Mouse (Mus musculus) CD4-positive, CD25-positive, alpha-beta regulatory T cell (primary cell): ENCODE results near the gene Scn2a. TPM values are rescaled to one million over a fixed set of nuclear protein-coding genes. Genes with fewer than 3 reads are reported as not detected.

Experiments
- polyA plus RNA-seq: library from polyadenylated mRNA; unstranded; fragments of 100-300 nt; shearing (Covaris generic); gene quantifications from one replicate; pipeline ENCODE4 v1.2.1, GENCODE M21; 2017

The Scn2a gene
- polyA plus RNA-seq = 0.10 TPM

DNA sequence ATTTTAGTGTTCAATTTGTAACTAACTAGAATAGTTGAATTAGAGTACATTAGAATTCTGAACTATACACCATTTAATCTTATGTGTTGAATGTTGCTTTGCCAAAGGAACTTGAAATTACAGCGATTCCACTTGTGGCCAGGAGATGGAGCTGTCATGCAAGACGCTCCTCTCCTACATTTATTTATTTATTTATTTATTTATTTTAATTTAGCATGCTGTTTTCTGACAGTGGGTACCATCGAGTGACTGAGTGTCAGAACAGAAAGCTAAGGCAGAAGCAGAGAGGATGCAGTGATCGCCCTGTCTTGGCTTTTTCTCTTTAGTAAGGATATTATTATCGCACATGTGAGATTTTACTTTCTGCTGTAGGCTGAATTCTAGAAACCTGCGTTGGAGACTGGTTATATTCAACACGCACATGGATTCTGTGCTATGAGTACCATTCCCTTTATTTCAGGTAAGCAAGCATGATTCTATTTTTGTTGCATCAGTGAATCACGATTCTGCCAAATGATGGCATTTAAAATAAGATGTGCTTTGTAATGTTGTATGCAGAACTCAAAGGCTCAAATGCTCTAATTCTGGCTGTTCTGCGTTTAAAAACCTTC lies at the start of gene Scn2a:
Gene Scn2a, plus strand, starts transcription at position 216 of the 611 bp plus-strand sequence.

Other genes with a start within 250 kb of the Scn2a start
- gene Scn3a, start 53.1 kb upstream of the Scn2a start, polyA plus RNA-seq = 0.04 TPM
- 0.18 TPM for gene Csrnp3, start 225.0 kb downstream of the Scn2a start, polyA plus RNA-seq